Mouse (Mus musculus): ENCODE measurements around the gene Ggta1. TPM values are rescaled to one million over a fixed set of nuclear protein-coding genes. Genes with fewer than 3 reads are reported as not detected.
A peak's percentile ranks its signal among the peaks of the same experiment; 100 is the strongest.
"Not testable (repeated sequence)": the region's sequence is repeated elsewhere in the genome, so short reads cannot be mapped to it uniquely, and the experiment has no call there.

The Ggta1 gene
- polyA plus RNA-seq, 1 experiment from 2014 or later = 46.5 TPM

DNA sequence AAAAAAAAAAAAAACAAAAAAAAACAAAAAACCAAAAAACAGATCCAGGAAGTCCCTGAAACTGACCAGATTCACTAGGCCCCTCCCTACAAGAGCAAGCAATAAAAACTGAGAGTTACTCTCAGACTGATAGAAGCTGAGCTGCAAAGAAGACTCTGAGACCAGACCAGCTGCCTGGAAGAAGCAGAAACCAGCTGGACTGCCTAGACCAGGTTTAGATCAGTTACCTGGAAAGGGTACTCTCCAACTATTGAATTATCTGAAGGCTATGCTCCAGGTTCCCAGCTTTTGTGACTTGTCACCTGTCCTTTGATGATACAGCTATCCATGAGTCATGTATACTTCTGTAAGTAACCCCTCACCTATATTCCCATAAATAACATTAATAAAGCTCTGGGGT is 3.7 kb downstream of the Ggta1 start:
- H3K27me3 ChIP-seq (replicated peaks) = no peaks in the 10 kb centered on the region
- H3K27ac ChIP-seq (ENCODE audit: poor library complexity, severe bottlenecking) = no peak overlapping the region
- peaks cover 5% of the 10 kb centered on the region; the same call in 1 of the 2 replicates for H3K36me3 ChIP-seq
- H3K4me3 ChIP-seq = peak overlapping the region; percentile 72
- H3K4me1 ChIP-seq (replicated peaks) = peaks cover 40% of the 10 kb centered on the region
- no peaks in the 10 kb centered on the region for H3K9me3 ChIP-seq (replicated peaks)
- ATAC-seq (ENCODE audit: insufficient number of reproducible peaks, low FRiP score) = no peak
- H3K4me2 ChIP-seq = peak overlapping the region; percentile 24; the same call in 1 of the 2 replicates
- H3K9ac ChIP-seq = no peak overlapping the region

DNA sequence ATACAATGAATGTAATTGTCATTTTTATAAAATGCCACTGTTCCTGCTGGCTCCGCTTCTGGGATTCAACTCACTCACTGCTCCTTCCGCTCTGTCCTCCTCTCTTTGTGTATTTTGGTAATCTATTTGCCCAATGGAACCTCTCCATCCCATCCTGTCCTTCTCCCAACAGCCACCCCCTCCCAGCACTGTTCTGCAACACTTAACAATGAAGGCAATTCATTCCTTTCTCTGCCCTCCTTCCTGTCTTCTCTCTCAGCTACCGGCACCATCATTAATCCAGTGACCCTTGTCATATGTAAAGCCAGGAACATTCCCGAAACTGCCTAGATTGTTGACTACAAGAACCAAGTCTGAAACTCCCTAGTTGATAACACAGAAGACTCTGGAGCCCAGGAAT is 4.6 kb downstream of the Ggta1 start:
- 70% methylated on average over 4 of the region's 4 CpGs for WGBS
- no peaks in the 10 kb centered on the region for H3K27me3 ChIP-seq (replicated peaks)
- H3K9me3 ChIP-seq (replicated peaks) = no peaks in the 10 kb centered on the region
- no peak for ATAC-seq (ENCODE audit: insufficient number of reproducible peaks, low FRiP score)
- H3K9ac ChIP-seq = no peak overlapping the region
- H3K4me3 ChIP-seq = no peak overlapping the region
- peaks cover 31% of the 10 kb centered on the region for H3K4me1 ChIP-seq (replicated peaks)
- no peak overlapping the region for H3K27ac ChIP-seq (ENCODE audit: poor library complexity, severe bottlenecking)
- H3K36me3 ChIP-seq = peaks cover 8% of the 10 kb centered on the region; the same call in 1 of the 2 replicates
- H3K4me2 ChIP-seq = no peak overlapping the region

DNA sequence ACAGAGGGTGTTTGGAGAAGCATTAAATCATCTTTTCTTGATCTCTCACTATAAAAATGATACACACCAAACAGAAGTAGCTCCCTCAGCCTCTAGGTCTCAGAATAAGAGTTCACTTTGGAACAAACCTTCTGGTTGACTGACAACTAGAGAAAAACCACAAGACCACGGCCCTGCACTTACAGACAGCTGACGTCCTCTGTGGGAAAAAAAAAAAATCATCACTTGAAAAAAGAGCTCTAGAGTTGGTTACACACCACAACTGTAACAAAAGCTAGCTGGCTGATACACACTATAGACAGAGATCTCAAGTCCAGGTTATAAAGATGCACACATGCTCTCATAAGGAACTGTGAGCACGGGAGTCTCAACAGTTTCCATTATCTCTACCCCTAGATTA is 9.3 kb downstream of the Ggta1 start:
- Histone ChIP-seq H3K27me3 (replicated peaks) (no peaks in the 10 kb centered on the region), H3K9me3 (replicated peaks) (no peaks in the 10 kb centered on the region), H3K4me3 (no peak overlapping the region), H3K9ac (no peak overlapping the region), H3K36me3 (peaks cover 8% of the 10 kb centered on the region; the same call in 1 of the 2 replicates), H3K27ac (ENCODE audit: poor library complexity, severe bottlenecking) (no peak overlapping the region), H3K4me1 (replicated peaks) (peaks cover 46% of the 10 kb centered on the region), H3K4me2 (no peak overlapping the region)
- no peak for ATAC-seq (ENCODE audit: insufficient number of reproducible peaks, low FRiP score)
- WGBS = 59% methylated on average over 3 of the region's 3 CpGs

DNA sequence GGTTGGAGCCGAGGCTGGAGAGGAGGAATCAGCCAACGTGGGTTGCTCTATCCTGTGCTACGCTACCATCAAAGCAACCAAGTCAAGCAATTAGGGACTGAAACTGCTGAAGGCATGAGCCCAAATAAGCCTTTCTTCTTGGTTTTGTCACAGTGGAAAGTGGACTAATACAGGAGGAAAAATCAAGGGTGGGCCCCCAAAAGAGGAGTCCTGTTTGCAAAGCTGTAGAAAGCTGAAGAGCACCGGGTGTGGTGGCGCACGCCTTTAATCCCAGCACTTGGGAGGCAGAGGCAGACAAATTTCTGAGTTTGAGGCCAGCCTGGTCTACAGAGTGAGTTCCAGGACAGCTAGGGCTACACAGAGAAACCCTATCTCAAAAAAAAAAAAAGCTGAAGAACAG is 10.3 kb downstream of the Ggta1 start:
- ATAC-seq (ENCODE audit: insufficient number of reproducible peaks, low FRiP score); H3K36me3 ChIP-seq; H3K9me3 ChIP-seq (replicated peaks); H3K9ac ChIP-seq; H3K4me2 ChIP-seq; H3K4me3 ChIP-seq; H3K27me3 ChIP-seq (replicated peaks): not testable (repeated sequence)
- H3K4me1 ChIP-seq (replicated peaks) = peaks cover 50% of the 10 kb centered on the region
- WGBS = 88% methylated on average over 6 of the region's 6 CpGs
- peak overlapping the region; percentile 32; the same call in 1 of the 2 replicates for H3K27ac ChIP-seq (ENCODE audit: poor library complexity, severe bottlenecking)

DNA sequence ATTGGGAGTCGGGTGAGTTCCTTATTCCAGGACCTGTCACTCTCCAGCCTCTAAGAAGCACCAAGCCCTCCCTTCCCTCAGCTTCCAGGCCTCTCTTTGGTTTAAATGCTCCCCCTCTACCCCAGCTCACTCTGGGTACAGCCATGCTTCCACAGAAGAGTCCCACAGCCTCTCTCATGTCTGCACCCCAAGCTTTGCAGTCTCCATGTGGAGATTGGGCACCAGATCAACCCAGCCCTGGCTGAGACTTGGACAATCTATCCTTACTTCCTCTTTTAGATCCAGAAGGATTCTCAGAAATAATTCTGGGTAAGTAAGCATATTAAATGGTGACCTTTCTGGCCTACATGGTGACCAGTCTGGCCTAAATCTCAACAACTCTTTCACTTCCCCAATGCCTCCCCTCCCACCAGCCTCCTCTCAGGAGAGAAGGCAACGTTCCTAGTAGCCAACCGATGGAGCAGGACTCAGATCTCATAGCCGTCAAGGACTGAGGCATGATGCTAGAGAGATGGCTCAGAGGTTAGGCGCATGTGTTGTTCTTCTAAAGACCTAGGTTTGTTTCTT is 11.5 kb downstream of the Ggta1 start:
- no peaks in the 10 kb centered on the region for H3K27me3 ChIP-seq (replicated peaks)
- ATAC-seq (ENCODE audit: insufficient number of reproducible peaks, low FRiP score) = no peak
- H3K4me2 ChIP-seq = no peak overlapping the region
- H3K27ac ChIP-seq (ENCODE audit: poor library complexity, severe bottlenecking) = no peak overlapping the region
- H3K9ac ChIP-seq = no peak overlapping the region
- peaks cover 61% of the 10 kb centered on the region for H3K4me1 ChIP-seq (replicated peaks)
- whole genome bisulfite sequencing = 80% methylated on average over 5 of the region's 5 CpGs
- no peaks in the 10 kb centered on the region for H3K9me3 ChIP-seq (replicated peaks)
- H3K36me3 ChIP-seq = peaks cover 2% of the 10 kb centered on the region; the same call in 1 of the 2 replicates
- no peak overlapping the region for H3K4me3 ChIP-seq

DNA sequence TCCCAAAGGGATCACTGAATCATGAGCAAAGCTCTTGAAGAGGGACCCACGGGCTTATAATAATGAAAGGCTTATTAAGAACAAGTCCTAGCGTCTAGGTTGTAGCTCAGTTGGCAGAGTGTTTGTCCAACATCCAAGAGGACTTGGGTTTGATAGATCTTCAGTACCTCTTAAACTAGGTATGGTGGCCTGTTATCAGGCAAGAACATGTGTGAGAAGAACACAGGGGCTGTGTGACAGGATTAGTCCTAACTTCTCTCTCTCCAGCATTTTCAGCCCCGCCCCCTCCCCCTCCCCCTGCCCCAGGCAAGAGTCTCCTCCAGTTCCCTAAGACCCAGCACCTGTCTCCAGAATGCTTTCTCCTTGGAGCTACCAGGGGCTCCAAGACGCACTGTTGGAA is 12.2 kb downstream of the Ggta1 start:
- H3K9me3 ChIP-seq (replicated peaks) = no peaks in the 10 kb centered on the region
- no peak overlapping the region for H3K4me3 ChIP-seq
- ATAC-seq (ENCODE audit: insufficient number of reproducible peaks, low FRiP score) = no peak
- no peak overlapping the region for H3K4me2 ChIP-seq
- peaks cover 68% of the 10 kb centered on the region for H3K4me1 ChIP-seq (replicated peaks)
- H3K27ac ChIP-seq (ENCODE audit: poor library complexity, severe bottlenecking) = no peak overlapping the region
- WGBS = 72% methylated on average over 4 of the region's 4 CpGs
- H3K36me3 ChIP-seq = peaks cover 2% of the 10 kb centered on the region; the same call in 1 of the 2 replicates
- no peaks in the 10 kb centered on the region for H3K27me3 ChIP-seq (replicated peaks)
- H3K9ac ChIP-seq = no peak overlapping the region

DNA sequence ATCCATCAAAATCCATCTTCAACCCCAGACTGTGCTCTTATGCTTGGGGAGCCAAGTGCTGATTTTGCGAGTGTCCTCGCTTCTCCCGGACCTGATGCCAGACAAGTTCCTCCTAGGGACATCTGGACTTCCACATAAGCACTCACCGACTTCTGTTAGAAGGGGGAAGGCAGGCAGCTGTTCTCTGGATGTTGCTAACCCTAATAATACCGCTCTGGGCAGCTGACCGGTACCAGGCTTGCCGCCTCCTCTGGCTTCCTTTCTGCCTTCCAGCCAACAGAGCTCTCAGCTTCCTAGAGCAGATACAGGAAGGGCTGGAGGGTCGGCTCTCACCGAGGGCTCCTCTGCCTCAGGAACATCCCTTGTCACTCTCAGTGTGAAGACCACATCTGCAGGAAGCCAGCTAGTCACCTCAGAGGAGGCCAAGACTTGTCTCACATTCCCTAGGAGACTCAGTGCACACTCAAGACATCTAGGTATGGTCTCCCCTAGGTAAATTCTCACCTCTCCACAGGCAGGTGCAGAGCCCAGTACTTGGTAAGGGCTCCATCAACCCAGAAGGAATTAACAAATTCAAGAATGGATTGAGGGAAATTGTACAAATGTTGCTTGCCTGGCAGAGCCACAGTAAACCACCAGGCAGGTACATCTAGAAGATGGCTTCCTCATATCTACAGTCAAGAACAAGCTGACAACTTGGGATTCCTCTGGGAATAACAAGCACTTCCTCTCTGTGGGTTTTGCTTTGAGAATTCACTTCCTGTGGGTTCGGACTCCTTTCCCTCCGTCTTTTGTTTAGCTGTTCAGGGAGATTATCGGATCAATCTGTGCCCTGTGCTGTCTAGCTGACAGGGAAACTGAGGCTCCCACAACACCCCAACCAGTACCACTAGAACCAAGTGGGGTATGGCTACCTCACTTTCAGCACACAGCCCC is 13.1 kb downstream of the Ggta1 start:
- peaks cover 2% of the 10 kb centered on the region; the same call in 1 of the 2 replicates for H3K36me3 ChIP-seq
- no peak overlapping the region for H3K9ac ChIP-seq
- no peak overlapping the region for H3K4me3 ChIP-seq
- H3K4me1 ChIP-seq (replicated peaks) = peaks cover 77% of the 10 kb centered on the region
- ATAC-seq (ENCODE audit: insufficient number of reproducible peaks, low FRiP score) = no peak
- H3K27me3 ChIP-seq (replicated peaks) = no peaks in the 10 kb centered on the region
- no peaks in the 10 kb centered on the region for H3K9me3 ChIP-seq (replicated peaks)
- 68% methylated on average over 12 of the region's 12 CpGs for WGBS
- no peak overlapping the region for H3K4me2 ChIP-seq
- peak overlapping the region; percentile 28; the same call in 1 of the 2 replicates for H3K27ac ChIP-seq (ENCODE audit: poor library complexity, severe bottlenecking)

DNA sequence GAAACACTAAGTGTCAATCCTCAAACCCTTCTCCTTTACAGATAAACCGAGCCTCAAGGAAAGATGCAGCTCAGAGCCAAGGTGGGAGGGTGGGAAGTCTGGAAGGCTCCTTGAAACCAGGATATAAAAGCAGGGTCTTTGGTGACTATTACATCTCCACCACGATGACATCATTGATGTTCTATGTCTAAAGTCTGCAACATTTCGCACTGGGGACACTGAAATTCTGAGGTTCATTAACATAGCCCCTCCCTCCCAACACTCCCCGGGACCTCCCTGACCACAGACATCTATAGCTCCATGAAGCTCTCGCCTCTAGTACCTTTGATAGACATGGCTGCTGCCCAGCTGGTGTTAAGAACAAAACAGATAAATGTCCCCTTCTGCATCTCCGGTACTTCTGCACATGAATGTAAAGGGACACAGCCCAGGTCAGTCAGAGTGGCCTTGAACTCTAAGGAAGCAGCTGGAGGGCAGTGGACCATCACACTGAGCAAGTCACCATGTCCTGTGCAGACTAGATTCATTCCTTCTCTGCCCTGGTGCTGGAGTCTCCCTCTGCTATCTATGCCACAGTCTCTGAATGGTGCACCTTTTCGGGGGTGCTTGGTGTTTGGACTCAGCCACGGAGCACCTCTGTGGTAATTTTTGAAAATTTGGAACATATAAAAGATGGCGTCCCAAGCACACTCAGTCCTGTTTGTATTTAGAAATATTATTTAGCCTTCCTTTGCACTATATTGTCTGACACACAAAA is 13.9 kb downstream of the Ggta1 start:
- Histone ChIP-seq H3K4me2 (no peak overlapping the region), H3K27ac (ENCODE audit: poor library complexity, severe bottlenecking) (peak overlapping the region; percentile 28; the same call in 1 of the 2 replicates), H3K9me3 (replicated peaks) (no peaks in the 10 kb centered on the region), H3K4me3 (no peak overlapping the region), H3K27me3 (replicated peaks) (no peaks in the 10 kb centered on the region), H3K36me3 (peaks cover 2% of the 10 kb centered on the region; the same call in 1 of the 2 replicates), H3K9ac (no peak overlapping the region), H3K4me1 (replicated peaks) (peaks cover 85% of the 10 kb centered on the region)
- 60% methylated on average over 9 of the region's 9 CpGs for WGBS
- ATAC-seq (ENCODE audit: insufficient number of reproducible peaks, low FRiP score) = no peak

DNA sequence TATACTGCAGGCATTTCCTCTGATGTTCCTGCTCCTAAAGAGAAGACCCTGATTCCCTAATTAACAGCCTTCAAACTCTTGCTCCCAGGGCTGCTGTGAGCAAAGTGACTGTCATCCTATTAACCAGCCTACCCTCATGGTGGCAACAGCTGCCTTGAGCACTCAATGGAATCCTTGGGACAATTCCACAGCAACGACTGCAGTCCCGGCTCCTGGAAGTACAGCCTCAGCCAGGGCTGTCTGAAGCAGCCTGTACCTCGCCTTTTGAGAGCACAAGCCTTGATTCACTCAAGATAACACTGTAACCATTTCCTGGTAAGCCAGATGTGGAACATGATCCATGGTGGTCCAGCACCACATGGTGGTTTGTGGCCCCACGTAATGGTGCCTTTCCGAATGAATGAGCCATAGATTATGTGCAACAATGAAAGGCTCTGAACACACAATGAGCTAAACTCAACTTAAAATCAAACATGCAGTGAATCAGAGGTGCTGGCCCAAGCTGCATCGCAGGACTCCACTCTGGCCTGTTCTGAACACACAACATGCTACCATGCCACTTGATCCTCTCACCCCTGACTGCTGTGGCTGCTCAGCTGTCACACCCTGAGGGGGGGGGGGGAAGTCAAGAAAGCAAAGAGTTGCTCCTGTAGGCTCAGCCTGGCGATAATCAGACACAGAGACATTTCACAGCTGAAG is 14.7 kb downstream of the Ggta1 start:
- Histone ChIP-seq H3K4me3 (no peak overlapping the region), H3K9me3 (replicated peaks) (no peaks in the 10 kb centered on the region), H3K9ac (no peak overlapping the region), H3K36me3 (no peaks in the 10 kb centered on the region; the same call in 1 of the 2 replicates), H3K4me2 (no peak overlapping the region), H3K4me1 (replicated peaks) (peaks cover 92% of the 10 kb centered on the region), H3K27me3 (replicated peaks) (no peaks in the 10 kb centered on the region), H3K27ac (ENCODE audit: poor library complexity, severe bottlenecking) (peak overlapping the region; percentile 14; the same call in 1 of the 2 replicates)
- 38% methylated on average over 7 of the region's 7 CpGs for WGBS
- ATAC-seq (ENCODE audit: insufficient number of reproducible peaks, low FRiP score) = no peak; the same call in 1 of the 2 replicates

DNA sequence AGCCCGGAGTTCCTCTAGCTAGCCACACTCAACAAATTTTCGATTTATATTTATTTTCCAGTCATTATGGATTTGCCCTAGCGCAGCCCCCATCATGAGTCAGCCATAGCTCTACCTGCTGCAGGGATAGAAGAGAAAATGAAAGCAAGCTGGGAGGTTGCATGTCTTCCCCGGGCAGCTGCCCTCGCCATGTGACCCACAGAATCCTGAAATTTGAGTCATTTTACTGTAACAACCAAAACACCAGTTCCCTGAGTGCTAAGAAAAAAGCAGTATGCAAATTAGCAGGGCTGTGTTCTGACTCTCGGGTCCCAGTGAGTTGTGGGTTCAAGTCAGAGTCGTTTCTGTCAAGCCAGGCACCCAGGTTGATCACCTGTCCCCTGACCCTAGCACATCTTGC is 15.6 kb downstream of the Ggta1 start:
- Histone ChIP-seq H3K9me3 (replicated peaks) (no peaks in the 10 kb centered on the region), H3K27ac (ENCODE audit: poor library complexity, severe bottlenecking) (peak overlapping the region; percentile 20; the same call in 1 of the 2 replicates), H3K4me1 (replicated peaks) (peaks cover 91% of the 10 kb centered on the region), H3K27me3 (replicated peaks) (no peaks in the 10 kb centered on the region), H3K4me3 (no peak overlapping the region), H3K4me2 (no peak overlapping the region), H3K9ac (no peak overlapping the region), H3K36me3 (no peaks in the 10 kb centered on the region)
- WGBS = 81% methylated on average over 7 of the region's 7 CpGs
- ATAC-seq (ENCODE audit: insufficient number of reproducible peaks, low FRiP score) = no peak
